Mouse (Mus musculus) CH12.LX (cell line): Measurements from ENCODE around the gene Vps26a. TPM values are rescaled to one million over a fixed set of nuclear protein-coding genes. Genes with fewer than 3 reads are reported as not detected.

Source experiments
- DNase-seq: peaks from one replicate; pipeline ENCODE4 v3.0.0-alpha.2; 2013; ENCODE audit errors: extremely low read depth
- H3K27ac ChIP-seq: 2 replicates; pipeline ENCODE4 v1.5.1; 2012; ENCODE audit warnings: low read depth, mild to moderate bottlenecking, control low read depth, moderate library complexity; ENCODE audit not compliant: insufficient read depth
- H3K27me3 ChIP-seq: replicated peaks from 2 replicates; pipeline ENCODE3; 2012; ENCODE audit warnings: inconsistent platforms
- H3K36me3 ChIP-seq, 2 experiments: replicated peaks in 1 of 2; 2 replicates each; pipeline versions ENCODE3 to v1.6.1; 2012; ENCODE audit warnings: inconsistent platforms in 1 of 2, low read length in 1 of 2, mild to moderate bottlenecking in 1 of 2, mixed read lengths in 1 of 2, moderate library complexity in 1 of 2; ENCODE audit not compliant: control insufficient read depth in 1 of 2, insufficient read depth in 1 of 2
- H3K4me1 ChIP-seq, 2 experiments: 2 replicates each; pipeline ENCODE4 v1.6.1; 2012; ENCODE audit warnings: inconsistent platforms in 1 of 2, moderate library complexity in 1 of 2; ENCODE audit not compliant: insufficient read depth in 2 of 2, control insufficient read depth in 1 of 2
- H3K4me2 ChIP-seq: 2 replicates; pipeline ENCODE4 v1.6.1; 2012; ENCODE audit warnings: low read depth, mild to moderate bottlenecking, control low read depth; ENCODE audit not compliant: poor library complexity, insufficient read depth, severe bottlenecking
- H3K4me3 ChIP-seq, 3 experiments: fragments of 150-350 bp in 1 of 3; sonication (generic) in 1 of 3; replicated peaks in 1 of 3; 2 replicates each; pipeline versions ENCODE3 to v1.5.1; 2011 to 2012; ENCODE audit warnings: low read depth in 2 of 3, low read length in 2 of 3, mild to moderate bottlenecking in 2 of 3, moderate library complexity in 2 of 3, control low read depth in 1 of 3, improper control_type of control experiment in 1 of 3, inconsistent platforms in 1 of 3, mixed read lengths in 1 of 3; ENCODE audit not compliant: poor library complexity in 1 of 3
- H3K79me2 ChIP-seq: replicated peaks from 2 replicates; pipeline ENCODE4 v1.6.1; 2012; ENCODE audit warnings: mild to moderate bottlenecking, moderate library complexity; ENCODE audit not compliant: control insufficient read depth, poor library complexity, insufficient read depth, severe bottlenecking; ENCODE audit errors: extremely low read depth
- H3K9ac ChIP-seq: 2 replicates; pipeline ENCODE4 v1.6.1; 2012; ENCODE audit warnings: low read depth, mild to moderate bottlenecking, control low read depth, moderate library complexity; ENCODE audit not compliant: insufficient read depth
- H3K9me3 ChIP-seq: replicated peaks from 2 replicates; pipeline ENCODE3; 2012; ENCODE audit warnings: low read length, inconsistent platforms, mixed read lengths
- BHLHE40 ChIP-seq: IDR thresholded peaks from 2 replicates; pipeline ENCODE4 v1.6.1; 2011; ENCODE audit warnings: mild to moderate bottlenecking, low read depth, low read length, improper control_type of control experiment
- CHD1 ChIP-seq: IDR thresholded peaks from 2 replicates; pipeline ENCODE4 v1.6.1; 2012; ENCODE audit warnings: low read depth, low read length, improper control_type of control experiment, inconsistent platforms
- CTCF ChIP-seq, 2 experiments: IDR thresholded peaks in 1 of 2; conservative IDR thresholded peaks in 1 of 2; 2 replicates each; pipeline ENCODE4 v1.5.1; 2011 to 2012; ENCODE audit warnings: low read depth in 2 of 2, low read length in 2 of 2, improper control_type of control experiment in 1 of 2, inconsistent platforms in 1 of 2, mild to moderate bottlenecking in 1 of 2, moderate library complexity in 1 of 2
- EP300 ChIP-seq: IDR thresholded peaks from 2 replicates; pipeline ENCODE4 v1.6.1; 2011; ENCODE audit warnings: low read length, improper control_type of control experiment
- ETS1 ChIP-seq: conservative IDR thresholded peaks from 2 replicates; pipeline ENCODE4 v1.6.1; 2012; ENCODE audit warnings: low read depth, mild to moderate bottlenecking, inconsistent platforms, low read length, improper control_type of control experiment, moderate library complexity
- GABPA ChIP-seq: IDR thresholded peaks from 2 replicates; pipeline ENCODE4 v1.6.1; 2012; ENCODE audit warnings: low read depth, low read length, improper control_type of control experiment, inconsistent platforms; ENCODE audit not compliant: insufficient replicate concordance
- IRF4 ChIP-seq: IDR thresholded peaks from 2 replicates; pipeline ENCODE4 v1.6.1; 2014; ENCODE audit warnings: low read depth, mild to moderate bottlenecking, inconsistent platforms, low read length, improper control_type of control experiment
- MAZ ChIP-seq: IDR thresholded peaks from 2 replicates; pipeline ENCODE4 v1.6.1; 2012; ENCODE audit warnings: low read depth, mild to moderate bottlenecking, inconsistent platforms, low read length, improper control_type of control experiment, moderate library complexity
- MXI1 ChIP-seq: IDR thresholded peaks from 2 replicates; pipeline ENCODE4 v1.6.1; 2011; ENCODE audit warnings: mild to moderate bottlenecking, low read depth, low read length, improper control_type of control experiment
- MYC ChIP-seq: IDR thresholded peaks from 2 replicates; pipeline ENCODE4 v1.6.1; 2011; ENCODE audit warnings: low read depth, mild to moderate bottlenecking, improper control_type of control experiment, low read length
- POLR2AphosphoS2 ChIP-seq: IDR thresholded peaks from 2 replicates; pipeline ENCODE4 v1.6.1; 2011; ENCODE audit warnings: low read depth, low read length, improper control_type of control experiment
- RCOR1 ChIP-seq: conservative IDR thresholded peaks from 2 replicates; pipeline ENCODE4 v1.6.1; 2012; ENCODE audit warnings: low read depth, mild to moderate bottlenecking, inconsistent platforms, low read length, improper control_type of control experiment
- SIN3A ChIP-seq: IDR thresholded peaks from 2 replicates; pipeline ENCODE4 v1.6.1; 2012; ENCODE audit warnings: low read length, improper control_type of control experiment, inconsistent platforms
- SMC3 ChIP-seq: IDR thresholded peaks from 2 replicates; pipeline ENCODE4 v1.6.1; 2011; ENCODE audit warnings: low read depth, low read length, improper control_type of control experiment
- TBP ChIP-seq: conservative IDR thresholded peaks from 2 replicates; pipeline ENCODE4 v1.6.1; 2011; ENCODE audit warnings: low read depth, low read length, improper control_type of control experiment
- TCF12 ChIP-seq: IDR thresholded peaks from 2 replicates; pipeline ENCODE4 v1.6.1; 2014; ENCODE audit warnings: low read depth, mild to moderate bottlenecking, inconsistent platforms, low read length, improper control_type of control experiment
- UBTF ChIP-seq: IDR thresholded peaks from 2 replicates; pipeline ENCODE4 v1.6.1; 2012; ENCODE audit warnings: low read depth, mild to moderate bottlenecking, inconsistent platforms, low read length, improper control_type of control experiment, moderate library complexity
- USF1 ChIP-seq: IDR thresholded peaks from 2 replicates; pipeline ENCODE4 v1.6.1; 2014; ENCODE audit warnings: low read depth, mild to moderate bottlenecking, inconsistent platforms, low read length, improper control_type of control experiment
- USF2 ChIP-seq: conservative IDR thresholded peaks from 2 replicates; pipeline ENCODE4 v1.6.1; 2011; ENCODE audit warnings: low read depth, low read length, improper control_type of control experiment
- ZC3H11A ChIP-seq: IDR thresholded peaks from 2 replicates; pipeline ENCODE4 v1.6.1; 2012; ENCODE audit warnings: low read depth, mild to moderate bottlenecking, inconsistent platforms, low read length, improper control_type of control experiment
- dilution Hi-C: fragments of 300-500 bp; cut with MboI; formaldehyde crosslinking; loops from 2 replicates; pipeline ENCODE4 v1.14.3; 2020; ENCODE audit warnings: low sequenced_read_pairs; ENCODE audit not compliant: extremely low pct_unique_long_range_greater_than_20kb, extremely low pct_ligation_motif_present
- in situ Hi-C: fragments of 300-500 bp; cut with MboI; formaldehyde crosslinking; loops from 3 replicates; pipeline ENCODE4 v1.14.3; 2019; ENCODE audit warnings: low sequenced_read_pairs, low pct_ligation_motif_present, low pct_unique_long_range_greater_than_20kb, mixed read lengths
- polyA plus RNA-seq: library from polyadenylated mRNA; unstranded; fragments of >175 nt; gene quantifications from 2 replicates; pipeline ENCODE4 v1.2.1, GENCODE M21; 2012; ENCODE audit warnings: low read depth; ENCODE audit not compliant: insufficient read length
- total RNA-seq, 2 experiments: library from RNA; depleted of rRNA; stranded (reverse); fragments of 300-350 nt in 1 of 2; fragments of >200 nt in 1 of 2; gene quantifications; 2 replicates each; pipeline ENCODE4 v1.2.3; 2012 to 2014

Vps26a gene
- total and polyA plus RNA-seq, 3 experiments = 14.2 to 33.5 (median 32.5) TPM

- Histone ChIP-seq H3K27ac (no peak within 1 kb of the TSS), H3K79me2 (no peaks in the 10 kb centered on the region), H3K4me2 (no peak within 1 kb of the TSS), H3K9ac (no peak within 1 kb of the TSS), H3K9me3 (no peaks in the 10 kb centered on the region), H3K4me3 (no peak within 1 kb of the TSS), H3K27me3 (no peaks in the 10 kb centered on the region), H3K4me1 (peaks cover 0 to 2% of the 10 kb centered on the region in 2 experiments; a peak in 2 of 4 replicates), H3K36me3 (no peaks in the 10 kb centered on the region)
- TF ChIP-seq SIN3A = no peak
- no peak for TF ChIP-seq BHLHE40
- TF ChIP-seq UBTF = no peak
- no peak for TF ChIP-seq ZC3H11A
- no peak for TF ChIP-seq GABPA
- no peak for TF ChIP-seq USF2
- no peak for TF ChIP-seq MYC
- no peak for TF ChIP-seq POLR2AphosphoS2
- no peak for TF ChIP-seq ETS1
- no peak for TF ChIP-seq TBP
- no peak for TF ChIP-seq USF1
- no peak for DNase-seq
- dilution Hi-C loops = no loop called here
- in situ Hi-C loops = no loop called here
These were observed 40.7 kb upstream of the Vps26a start, which contains the start of gene Srgn for GRCm38 (mm10) chr10:62527351-62527750. TSS of gene Srgn (minus strand) at chr10:62527451.

GRCm38 (mm10) chr10:62522346-62522950 lies 35.8 kb upstream of the Vps26a start:
- Histone ChIP-seq H3K4me2 (no peak overlapping the region), H3K9ac (no peak overlapping the region), H3K27ac (no peak overlapping the region), H3K79me2 (no peaks in the 10 kb centered on the region), H3K4me1 (peaks cover 0 to 21% of the 10 kb centered on the region in 2 experiments; a peak in 2 of 4 replicates), H3K27me3 (no peaks in the 10 kb centered on the region), H3K4me3 (no peak overlapping the region), H3K36me3 (no peaks in the 10 kb centered on the region), H3K9me3 (no peaks in the 10 kb centered on the region)
- TF ChIP-seq CTCF (conservative IDR thresholded peaks at IDR 0.05 in 1 of 2, IDR thresholded peaks at IDR 0.05 in 1 of 2; ENCODE audit: low read depth in 2 of 2, low read length in 2 of 2) (no peak), TCF12 (no peak), MAZ (no peak), UBTF (no peak), USF2 (no peak), USF1 (no peak), IRF4 (no peak), SMC3 (no peak), CHD1 (no peak), EP300 (no peak), RCOR1 (no peak), MXI1 (no peak), SIN3A (no peak), GABPA (no peak)
- DNase-seq = no peak
- dilution Hi-C loops (no loop called here), in situ Hi-C loops (no loop called here)
